Mouse (Mus musculus) hindbrain, embryonic 11.5 days (tissue): ENCODE measurements at regions not wholly inside any gene's neighbourhood (a gene's known extent, or its start where the extent isn't known, plus 50 kb on each side); places are given as distances from the start of the nearest gene placed in this dataset.
A peak's percentile ranks its signal among the peaks of the same experiment; 100 is the strongest.
"Not testable (repeated sequence)": the region's sequence is repeated elsewhere in the genome, so short reads cannot be mapped to it uniquely, and the experiment has no call there.

Source experiments
- ATAC-seq: fragments of 200-750 bp; cut with Nextera tagmentation; 2 replicates; pipeline ENCODE4 v1.8.0; 2017; ENCODE audit warnings: mild to moderate bottlenecking, moderate TSS enrichment, moderate library complexity; ENCODE audit not compliant: low FRiP score
- DNase-seq: peaks from one replicate; pipeline ENCODE4 v3.0.0-alpha.2; 2015; ENCODE audit warnings: low spot score
- H3K27ac ChIP-seq: fragments of 300-500 bp; sonication (generic); 2 replicates; pipeline ENCODE4 v1.5.1; 2014; ENCODE audit warnings: mild to moderate bottlenecking, low read depth, low read length
- H3K27me3 ChIP-seq: fragments of 300-500 bp; sonication (generic); 2 replicates; pipeline ENCODE4 v1.6.1; 2014; ENCODE audit warnings: mild to moderate bottlenecking, low read length, moderate library complexity, mixed read lengths; ENCODE audit not compliant: control insufficient read depth, insufficient read depth
- H3K36me3 ChIP-seq: fragments of 300-500 bp; sonication (generic); 2 replicates; pipeline ENCODE4 v1.6.1; 2014; ENCODE audit warnings: mild to moderate bottlenecking, low read length, moderate library complexity, mixed read lengths; ENCODE audit not compliant: control insufficient read depth, insufficient read depth
- H3K4me1 ChIP-seq: fragments of 300-500 bp; sonication (generic); replicated peaks from 2 replicates; pipeline ENCODE4 v1.6.1; 2014; ENCODE audit warnings: low read length, mixed read lengths; ENCODE audit not compliant: control insufficient read depth, insufficient read depth
- H3K4me2 ChIP-seq: fragments of 300-500 bp; sonication (generic); replicated peaks from 2 replicates; pipeline ENCODE4 v1.6.1; 2014; ENCODE audit warnings: mild to moderate bottlenecking, low read depth, low read length
- H3K4me3 ChIP-seq: fragments of 300-500 bp; sonication (generic); 2 replicates; pipeline ENCODE4 v1.5.1; 2014; ENCODE audit warnings: low read depth, low read length
- H3K9ac ChIP-seq: fragments of 300-500 bp; sonication (generic); 2 replicates; pipeline ENCODE4 v1.6.1; 2014; ENCODE audit warnings: low read depth, low read length
- H3K9me3 ChIP-seq: fragments of 300-500 bp; sonication (generic); 2 replicates; pipeline ENCODE4 v1.6.1; 2016; ENCODE audit warnings: low read length; ENCODE audit not compliant: control insufficient read depth
- WGBS: fragments of 180-500 bp; shearing (Covaris S2); extraction: QIAGEN DNeasy Blood & Tissue Kit; methylation state at CpG from one replicate; pipeline ENCODE4 v1.1.7; 2014; 5-methylcytosine and 5-hydroxymethylcytosine counted together

GRCm38 (mm10) chr7:60622271-60623249, 482.5 kb upstream of the Snrpn start:
- H3K4me1 ChIP-seq, H3K36me3 ChIP-seq, H3K27ac ChIP-seq, H3K9me3 ChIP-seq, H3K27me3 ChIP-seq, H3K4me2 ChIP-seq: not testable (repeated sequence)
- peak; percentile 71 for DNase-seq
- peak; percentile 94 for ATAC-seq
- Histone ChIP-seq H3K9ac (peak overlapping the region; percentile 40; the same call in 1 of the 2 replicates), H3K4me3 (peak overlapping the region; percentile 16; the same call in 1 of the 2 replicates)
- 26% methylated on average over 29 of the region's 29 CpGs for WGBS

- DNase-seq, result peak; percentile 63
- H3K4me1 ChIP-seq, H3K9ac ChIP-seq, H3K27me3 ChIP-seq, H3K4me2 ChIP-seq, H3K4me3 ChIP-seq, H3K27ac ChIP-seq, ATAC-seq, H3K9me3 ChIP-seq, H3K36me3 ChIP-seq: not testable (repeated sequence)
- WGBS, result 10% methylated on average over 5 of the region's 5 CpGs
Measured at GRCm38 (mm10) chr7:60617070-60617674, 477.2 kb upstream of the Snrpn start.
